Mouse (Mus musculus): ENCODE data around the gene Gtf2h1. TPM values are rescaled to one million over a fixed set of nuclear protein-coding genes. Genes with fewer than 3 reads are reported as not detected.

The Gtf2h1 gene
- polyA plus RNA-seq, 2 experiments from 2014 or later: 22.9 to 23.4 TPM

DNA sequence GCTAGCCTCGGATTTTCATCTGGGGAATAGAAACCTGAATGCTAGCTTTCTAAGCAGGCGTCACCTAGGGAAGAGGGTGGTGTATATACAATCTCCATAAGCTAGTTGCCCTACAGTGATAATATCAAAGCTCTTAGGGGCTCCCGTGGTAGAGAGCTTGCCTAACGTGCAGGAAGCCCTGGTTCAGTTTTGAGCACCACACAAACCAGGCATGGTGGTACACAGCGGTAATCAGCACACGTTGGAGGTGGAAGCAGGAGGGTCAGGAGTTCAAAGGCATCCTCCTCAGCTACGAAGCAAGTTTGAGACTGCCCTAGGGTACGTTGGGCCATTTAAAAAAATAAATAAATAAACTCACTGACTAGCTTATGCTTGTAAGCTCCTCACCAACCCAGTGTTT, 35.8 kb downstream of the Gtf2h1 start:
- no peak for ATAC-seq

DNA sequence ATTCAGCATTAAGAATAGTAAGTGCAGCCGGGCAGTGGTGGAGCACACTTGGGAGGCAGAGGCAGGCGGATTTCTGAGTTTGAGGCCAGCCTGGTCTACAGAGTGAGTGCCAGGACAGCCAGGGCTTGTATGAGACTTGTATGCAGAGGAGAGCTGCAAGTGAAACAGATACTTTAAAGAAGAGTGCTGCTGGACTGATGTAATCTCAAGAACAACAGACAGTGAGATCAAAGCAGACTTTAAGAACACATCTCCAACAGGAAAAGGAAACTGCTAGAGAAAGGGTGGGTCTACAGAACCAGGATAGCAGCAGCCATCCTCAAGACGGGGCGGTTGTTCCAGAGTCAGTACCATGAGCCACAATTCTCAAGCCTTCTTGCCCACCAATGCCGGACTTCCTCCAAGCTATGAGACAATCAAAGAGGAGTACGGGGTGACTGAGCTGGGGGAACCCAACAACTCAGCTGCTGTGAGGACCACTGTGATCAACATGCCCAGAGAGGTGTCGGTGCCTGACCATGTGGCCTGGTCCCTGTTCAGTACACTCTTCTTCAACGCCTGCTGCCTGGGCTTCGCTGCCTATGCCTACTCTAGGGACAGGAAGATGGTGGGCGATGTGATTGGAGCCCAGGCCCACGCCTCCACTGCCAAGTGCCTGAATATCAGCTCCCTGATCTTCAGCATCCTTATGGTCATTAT, 36.4 kb downstream of the Gtf2h1 start:
- ATAC-seq: peak; percentile 73

DNA sequence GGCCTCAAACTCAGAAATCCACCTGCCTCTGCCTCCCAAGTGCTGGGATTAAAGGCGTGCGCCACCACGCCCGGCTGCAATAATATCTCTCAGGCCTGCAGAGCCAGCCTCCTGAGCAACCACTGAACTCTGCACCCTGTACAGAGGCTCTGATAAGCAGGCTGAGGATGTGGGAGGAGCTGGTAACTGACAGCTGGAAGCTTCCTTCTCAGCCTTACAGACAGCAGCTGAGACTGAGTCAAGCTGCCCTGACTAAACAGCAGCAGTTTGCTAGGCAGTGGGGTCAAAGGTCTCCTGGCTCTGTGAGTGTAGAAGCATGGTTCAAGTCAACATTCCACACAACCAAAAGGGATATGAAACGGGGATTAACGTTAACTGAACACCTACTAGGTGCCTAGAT, 37.4 kb downstream of the Gtf2h1 start:
- peak; percentile 90 for ATAC-seq

DNA sequence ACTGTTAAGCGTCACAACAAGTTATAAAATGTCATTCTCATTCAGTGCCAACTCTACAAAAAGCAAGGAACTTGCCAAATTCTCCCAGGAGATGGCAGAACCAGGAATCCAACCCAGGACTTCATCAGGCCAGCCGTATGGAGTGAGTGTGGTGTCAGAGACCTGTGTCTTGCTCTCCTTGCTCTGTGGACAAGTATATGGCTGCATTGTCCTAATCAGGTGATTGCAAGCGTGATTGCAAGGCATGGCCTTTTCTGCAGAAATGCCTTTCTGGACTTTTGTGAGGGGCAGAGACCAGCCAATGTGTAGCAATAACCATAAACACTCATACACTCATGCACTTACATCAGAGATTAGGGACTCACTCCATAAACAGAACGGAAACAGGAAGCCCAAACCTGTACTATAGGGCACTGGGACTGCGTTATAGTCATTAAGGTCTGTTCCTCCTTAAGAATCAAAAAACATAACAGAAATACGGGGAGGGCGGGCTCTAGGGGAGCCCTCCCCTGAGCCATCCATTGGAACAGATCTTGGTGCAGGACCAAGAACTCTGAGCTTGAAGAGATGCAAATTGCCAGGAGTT, 37.9 kb downstream of the Gtf2h1 start:
- no peak for ATAC-seq

DNA sequence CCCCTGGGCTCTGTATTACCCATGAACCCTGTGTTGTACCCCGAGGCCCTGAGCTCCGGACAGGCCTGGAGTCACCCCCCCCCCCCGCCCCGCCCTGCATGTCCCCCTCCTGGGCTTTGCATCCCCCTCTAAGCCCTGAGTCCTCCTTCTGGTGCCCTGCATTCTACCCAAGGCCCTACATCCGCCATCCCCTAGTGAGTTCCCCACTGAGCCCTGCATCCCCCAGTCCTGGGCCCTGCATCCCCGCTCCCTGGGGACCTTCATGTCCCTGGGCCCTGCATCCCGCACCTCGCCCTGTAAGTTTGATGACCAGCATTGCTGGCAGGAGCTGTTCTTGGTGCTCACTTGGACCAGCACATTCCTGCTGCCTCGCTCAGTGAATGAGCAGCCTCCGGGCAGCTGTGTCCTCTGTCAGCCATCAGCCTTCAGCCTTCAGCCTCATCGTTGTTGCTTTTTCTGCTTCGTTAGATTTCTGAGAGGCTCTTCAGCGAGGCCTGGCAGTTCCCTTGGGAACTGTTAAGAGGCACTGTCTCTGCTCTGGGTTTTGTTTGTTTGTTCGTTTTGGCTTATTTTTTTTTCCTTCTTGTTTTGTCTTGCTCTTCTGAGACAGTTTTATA, 39.2 kb downstream of the Gtf2h1 start:
- ATAC-seq: no peak

DNA sequence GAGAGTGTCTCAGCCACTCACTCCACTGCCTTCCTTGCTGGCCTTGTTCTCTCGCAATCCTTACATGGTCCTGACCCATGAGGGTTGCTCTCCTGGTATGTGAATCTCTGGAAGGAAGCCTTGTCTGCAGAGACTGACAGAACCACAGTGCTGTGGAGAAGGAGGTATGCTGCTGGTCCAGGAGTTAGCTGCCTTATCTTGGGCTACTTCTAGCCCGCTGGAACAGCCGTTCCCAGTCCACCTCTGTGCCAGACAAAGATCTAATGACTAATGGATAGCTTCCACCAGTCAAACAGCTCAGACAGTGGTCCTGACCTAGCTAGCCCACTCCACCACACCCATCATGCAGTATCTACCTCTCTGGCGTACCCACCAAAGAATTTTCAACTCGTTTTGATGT, 40.5 kb downstream of the Gtf2h1 start:
- no peak for ATAC-seq

DNA sequence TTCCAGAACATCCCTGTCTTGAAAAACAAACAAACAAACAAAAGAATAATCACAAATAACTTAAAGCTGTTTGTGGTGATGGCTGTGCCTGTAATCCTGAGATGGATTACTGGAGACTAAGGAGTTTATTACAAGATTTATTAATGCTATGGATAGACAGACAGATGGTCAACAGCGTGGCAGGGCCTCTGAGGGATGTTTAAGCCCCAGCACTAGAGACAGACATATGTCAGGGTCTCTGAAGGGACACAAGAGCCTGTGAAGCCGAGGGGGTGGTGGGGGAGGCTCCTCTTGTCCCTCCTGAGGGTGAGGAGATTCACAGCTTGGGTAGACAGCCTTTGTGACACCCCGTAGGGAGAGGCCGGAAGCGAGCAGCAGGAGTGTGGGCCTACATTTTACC, 41.2 kb downstream of the Gtf2h1 start:
- ATAC-seq: no peak

DNA sequence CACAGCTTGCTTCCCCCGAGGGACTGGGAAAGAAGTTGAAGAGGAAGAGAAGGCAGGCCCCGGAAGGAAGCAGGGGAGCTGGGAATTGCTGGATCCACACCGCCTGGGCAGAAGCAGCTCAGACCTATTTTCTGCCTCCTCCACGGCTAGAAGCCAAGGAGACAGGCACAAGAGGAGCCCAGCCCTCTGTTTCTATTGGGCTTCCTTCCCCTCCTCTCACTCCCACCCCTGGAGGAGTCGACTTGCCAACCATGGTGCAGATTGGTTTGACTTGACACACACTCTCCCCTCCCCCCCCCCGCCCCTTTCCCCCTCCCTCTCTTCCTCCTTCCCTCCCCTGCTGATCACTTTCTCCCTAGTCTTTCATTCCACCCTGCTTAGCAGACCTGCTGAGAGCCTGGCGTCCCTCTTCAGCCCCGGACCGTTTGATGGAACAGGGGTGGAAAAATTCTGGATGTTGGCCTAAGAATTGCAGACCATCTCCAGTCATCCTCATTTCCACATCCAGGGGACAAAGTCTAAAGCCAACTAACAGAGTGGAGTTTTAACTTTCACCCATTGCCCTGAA, 42.3 kb downstream of the Gtf2h1 start:
- ATAC-seq: no peak

DNA sequence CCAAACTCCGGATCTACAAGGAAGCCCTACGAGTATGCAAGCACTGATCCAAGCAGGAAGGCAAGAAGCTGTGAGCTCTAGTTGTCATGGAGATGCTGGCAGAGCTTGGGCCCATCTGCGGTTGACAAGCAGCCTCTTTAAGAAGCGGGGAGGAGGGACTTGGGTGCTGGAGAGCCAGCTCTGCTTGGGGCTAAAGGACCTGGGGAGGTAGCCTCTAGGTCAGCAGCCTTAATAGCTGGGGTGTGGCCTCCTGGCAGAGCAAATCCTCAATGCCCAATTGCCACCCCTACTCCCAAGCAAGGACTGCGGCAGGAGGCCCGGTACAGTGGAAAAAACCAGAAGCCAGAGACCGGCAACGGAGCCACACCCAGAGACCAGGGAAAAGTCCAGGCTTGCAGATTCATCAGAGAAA, 43.0 kb downstream of the Gtf2h1 start:
- ATAC-seq: peak; percentile 95

DNA sequence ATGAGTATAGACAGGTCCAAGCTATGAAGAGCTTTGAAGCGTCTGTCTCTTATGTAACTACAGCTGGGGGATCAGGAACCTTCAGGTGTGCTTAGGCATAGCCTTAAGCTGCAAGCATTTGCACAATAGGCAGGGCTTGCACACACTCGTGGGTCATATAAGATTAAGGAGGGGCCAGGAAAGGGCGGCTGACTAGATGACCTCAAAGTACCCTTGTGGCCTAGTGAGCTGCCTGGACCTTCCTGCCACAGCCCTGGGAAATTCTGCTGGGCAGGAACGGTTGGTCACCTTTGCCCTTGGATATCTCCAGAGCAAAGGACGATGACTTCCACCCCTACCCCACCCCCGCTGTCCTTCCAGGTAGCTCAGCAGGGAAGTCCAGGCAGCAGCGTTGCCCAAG, 43.5 kb downstream of the Gtf2h1 start:
- ATAC-seq: no peak

DNA sequence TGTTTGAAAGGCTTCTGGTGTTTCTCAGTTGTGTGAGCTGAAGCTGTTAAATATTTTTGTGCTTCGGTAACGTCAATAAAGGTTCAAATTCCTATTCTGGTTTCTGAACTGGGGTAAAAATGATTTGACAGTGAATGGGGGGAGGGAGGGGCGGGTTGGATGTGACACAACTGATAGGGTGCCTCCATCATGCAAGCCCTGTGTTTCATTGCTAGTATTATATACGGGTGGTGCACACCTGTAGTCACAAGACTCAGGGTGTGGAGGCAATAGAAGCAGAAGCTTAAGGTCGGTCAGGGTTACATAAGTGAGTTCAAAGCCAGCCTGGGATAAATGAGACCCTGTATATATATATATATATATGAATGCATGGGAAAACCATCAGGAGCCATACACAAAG, 44.0 kb downstream of the Gtf2h1 start:
- ATAC-seq: no peak

DNA sequence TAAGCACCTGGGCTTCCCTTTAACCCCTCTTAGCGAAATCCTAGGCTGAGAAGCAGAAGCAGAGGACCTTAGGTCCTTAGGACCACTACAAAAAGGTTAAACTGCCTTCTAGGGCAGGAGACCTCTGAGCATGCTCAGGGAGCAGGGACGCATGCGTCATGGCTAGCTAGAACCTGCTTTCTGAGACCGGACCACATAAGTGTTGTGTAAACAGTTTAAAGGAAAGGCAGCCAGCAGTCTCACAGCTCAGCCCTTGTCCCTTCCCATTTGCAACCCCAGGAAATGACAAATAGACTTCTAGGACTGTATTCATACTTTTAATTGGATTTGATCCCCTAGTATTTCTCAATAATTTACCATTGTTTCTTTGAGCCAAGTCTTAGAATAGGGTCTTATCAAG, 44.4 kb downstream of the Gtf2h1 start:
- ATAC-seq: no peak

DNA sequence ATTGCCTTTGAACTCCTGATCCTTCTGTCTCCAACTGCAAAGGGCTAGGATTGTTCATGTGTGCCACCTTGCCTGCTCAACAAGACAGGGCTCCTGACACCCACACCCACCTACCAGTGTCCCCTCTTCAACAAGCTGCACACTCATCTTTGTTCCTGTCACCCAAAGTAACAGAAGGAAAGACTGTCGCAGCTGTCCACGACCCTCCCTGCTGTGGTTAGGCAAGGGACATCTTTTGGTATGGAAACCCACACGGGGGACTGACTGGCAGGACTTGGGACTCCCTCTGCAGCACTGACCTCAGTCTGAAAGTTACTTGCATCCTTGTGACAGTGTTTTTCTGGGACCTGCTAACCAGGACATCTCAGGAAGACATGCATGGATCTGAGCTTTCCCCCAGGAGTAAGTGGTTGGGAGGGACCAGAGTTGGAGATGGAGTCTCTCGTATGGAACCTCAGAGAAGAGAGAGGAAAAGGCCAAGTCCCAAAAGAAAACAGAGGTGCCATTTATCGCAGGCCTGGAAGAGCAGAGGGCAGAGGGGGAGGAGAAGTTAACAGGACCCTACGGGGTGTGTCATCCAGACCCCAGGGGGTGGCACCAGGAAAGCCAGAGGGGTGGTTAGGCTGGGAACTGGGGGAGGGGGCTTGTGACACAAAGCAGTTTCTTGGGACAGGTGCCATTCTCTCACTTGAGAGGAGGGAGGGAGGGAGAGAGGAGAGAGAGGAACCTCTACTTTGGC, 45.1 kb downstream of the Gtf2h1 start, which contains the start of gene Ldha:
Gene Ldha (plus strand): TSS at position 689 of the 739 bp plus-strand sequence.
- no peak for ATAC-seq

DNA sequence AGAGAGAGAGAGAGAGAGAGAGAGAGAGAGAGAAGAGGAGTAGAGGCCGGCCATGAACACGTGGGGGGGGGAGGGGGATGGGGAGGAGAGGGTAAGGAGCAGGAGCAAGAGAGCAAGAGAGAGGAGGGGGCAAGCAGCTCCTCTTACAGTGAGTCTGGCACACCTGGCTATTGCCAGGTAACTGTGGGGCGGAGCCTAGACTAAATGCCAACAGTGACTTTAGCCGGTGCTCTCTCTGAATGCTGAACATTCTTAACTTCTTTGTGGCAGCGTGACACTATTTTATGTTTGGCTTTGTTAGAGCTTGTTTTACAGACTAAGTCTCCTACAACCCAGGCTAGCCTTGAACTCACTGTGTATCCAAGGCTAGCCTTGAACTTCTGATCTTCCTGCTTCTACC, 46.4 kb downstream of the Gtf2h1 start:
- ATAC-seq: no peak

DNA sequence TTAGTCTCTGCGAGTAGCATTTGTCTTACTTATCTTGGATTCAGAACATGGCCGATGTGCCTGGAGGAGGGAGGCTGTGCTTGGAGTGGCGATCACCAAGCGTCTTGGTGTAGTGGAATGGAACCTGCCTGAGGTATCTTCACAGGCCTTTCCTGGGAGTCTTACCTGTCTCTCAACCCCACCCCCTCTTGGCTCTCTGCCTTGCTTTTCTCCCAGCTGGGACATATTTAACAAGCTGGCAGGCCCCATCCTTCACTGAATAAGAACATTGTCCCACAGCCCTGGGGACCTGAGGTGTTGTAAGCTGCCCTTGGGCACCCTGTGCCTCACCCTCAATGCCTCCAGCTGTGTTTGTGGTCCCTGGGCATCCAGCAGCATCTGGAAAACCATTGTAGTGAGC, 47.7 kb downstream of the Gtf2h1 start:
- ATAC-seq: no peak

DNA sequence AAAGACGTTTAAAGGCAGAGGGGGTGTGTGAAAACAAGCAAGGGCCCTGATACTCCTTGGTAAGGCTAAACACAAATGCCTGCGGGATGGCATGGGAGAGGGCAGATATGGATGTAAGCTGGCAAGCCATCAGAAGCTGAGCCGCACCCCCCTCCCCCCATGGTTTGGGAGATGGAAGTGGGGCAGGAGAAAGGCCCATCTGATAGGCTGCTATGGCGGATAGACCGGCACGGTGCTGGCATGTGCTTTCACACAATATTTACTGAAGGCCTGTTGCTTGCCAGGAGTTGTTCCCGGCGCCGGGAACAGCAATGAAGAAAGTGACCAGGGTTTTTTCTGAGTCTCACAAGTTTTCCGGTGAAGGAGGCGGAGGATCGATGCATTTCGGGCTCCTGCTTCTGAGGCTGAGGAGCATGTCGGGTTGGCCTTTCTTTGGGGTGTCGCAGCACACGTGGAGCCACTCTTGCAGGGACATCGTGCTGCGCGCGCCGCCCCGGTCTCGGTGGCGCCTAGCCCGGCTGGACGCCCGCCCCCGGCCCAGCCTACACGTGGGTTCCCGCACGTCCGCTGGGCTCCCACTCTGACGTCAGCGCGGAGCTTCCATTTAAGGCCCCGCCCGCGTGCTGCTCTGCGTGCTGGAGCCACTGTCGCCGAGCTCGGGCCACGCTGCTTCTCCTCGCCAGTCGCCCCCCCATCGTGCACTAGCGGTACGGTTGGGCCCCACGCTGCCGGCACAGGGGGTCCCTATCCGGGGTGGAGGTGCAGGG, 49.5 kb downstream of the Gtf2h1 start:
- peak; percentile 78 for ATAC-seq

DNA sequence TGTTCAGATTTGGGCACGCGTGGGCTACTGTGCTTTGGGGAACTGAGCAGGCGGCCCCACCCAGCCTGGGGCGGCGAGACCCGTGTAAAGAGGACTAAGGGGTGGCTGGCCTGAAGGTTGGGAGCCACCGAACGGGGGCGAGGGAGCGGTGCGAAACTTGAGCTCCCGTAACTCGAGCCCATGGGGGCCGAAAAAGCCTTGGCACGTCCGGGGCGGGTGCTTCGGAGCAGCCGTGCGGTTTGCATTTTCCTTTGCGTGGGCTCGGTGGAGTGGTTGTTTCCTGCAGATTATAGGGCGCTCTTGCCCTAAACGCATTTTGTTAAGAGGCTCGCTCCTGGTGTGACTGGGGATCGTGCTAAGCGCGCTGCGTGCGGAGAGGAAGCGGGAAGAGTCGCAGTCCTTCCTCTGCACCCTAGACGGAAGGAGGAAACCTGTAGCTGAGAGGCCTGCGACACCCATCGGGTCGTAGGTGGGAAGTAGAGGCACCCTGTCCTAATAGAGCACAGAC, 50.1 kb downstream of the Gtf2h1 start:
- peak; percentile 41 for ATAC-seq

DNA sequence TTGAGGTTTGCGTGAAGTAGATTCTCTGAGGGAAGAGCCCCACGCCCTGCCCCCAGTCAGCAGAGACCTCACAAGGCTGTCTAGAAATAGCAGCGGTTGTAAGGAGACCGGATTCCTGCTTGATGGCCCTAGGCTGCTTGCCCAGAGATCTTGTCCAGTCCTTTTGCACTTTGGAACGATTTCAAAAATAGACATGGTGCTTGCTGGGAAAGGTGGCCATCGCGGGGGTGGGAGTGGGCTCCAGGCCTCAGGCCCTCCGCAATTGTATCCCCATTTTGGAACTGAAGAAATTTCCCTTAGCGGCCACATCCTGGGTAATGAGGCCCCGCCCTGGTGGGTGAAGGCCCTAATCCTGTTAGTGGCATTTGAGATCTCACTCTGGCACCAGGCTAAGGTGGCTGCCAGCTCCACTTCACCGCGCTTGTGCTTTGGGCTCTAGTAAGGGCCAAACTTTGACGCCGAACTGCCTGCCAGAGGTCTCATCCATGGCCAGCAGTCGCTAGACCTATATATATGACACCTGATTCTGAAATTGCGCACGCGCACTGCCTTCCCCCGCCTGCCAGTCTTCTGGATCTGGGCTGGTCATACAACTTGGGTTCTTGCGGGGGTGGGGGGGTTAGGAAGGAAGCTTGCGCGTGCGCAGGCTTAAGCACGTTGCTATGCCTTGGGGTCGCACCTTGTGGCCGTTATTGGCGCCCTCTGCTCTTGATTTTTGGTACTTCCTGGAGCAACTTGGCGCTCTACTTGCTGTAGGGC, 50.8 kb downstream of the Gtf2h1 start:
- peak; percentile 70 for ATAC-seq

DNA sequence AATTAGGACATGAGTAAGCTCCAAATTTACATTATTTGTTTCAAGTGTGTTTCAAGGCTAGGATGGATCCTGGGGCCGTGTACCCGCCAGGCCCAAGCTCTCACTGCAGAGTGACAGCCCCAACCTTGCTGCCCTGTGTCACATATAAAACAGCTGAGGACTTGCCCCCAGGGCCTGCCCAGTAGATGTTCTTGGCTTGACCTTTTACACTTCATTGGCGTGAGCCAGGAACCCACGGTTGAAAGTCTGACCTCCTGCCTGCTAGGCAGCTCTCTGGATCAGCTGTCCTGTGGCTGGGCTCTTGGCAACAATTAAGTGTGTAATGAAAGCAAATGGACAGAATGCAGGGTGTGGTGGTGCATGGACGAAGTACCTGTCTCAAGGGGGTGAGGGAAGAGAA, 53.4 kb downstream of the Gtf2h1 start:
- no peak for ATAC-seq

DNA sequence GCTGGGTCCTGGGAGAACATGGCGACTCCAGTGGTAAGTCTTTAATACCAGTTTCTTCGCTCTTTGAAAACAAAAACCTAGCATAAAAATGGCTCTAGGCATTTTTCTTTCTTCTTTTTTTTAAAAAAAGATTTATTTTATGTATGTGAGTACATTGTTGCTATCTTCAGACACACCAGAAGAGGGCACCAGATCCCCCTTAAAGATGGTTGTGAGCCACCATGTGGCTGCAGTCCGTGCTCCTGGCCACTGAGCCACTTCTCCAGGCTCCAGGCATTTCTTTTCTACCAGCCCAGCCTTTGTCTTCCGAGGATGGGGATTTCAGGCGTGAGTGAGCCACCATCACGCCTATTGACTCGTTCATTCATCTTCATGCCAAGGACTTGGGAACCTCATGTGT, 55.1 kb downstream of the Gtf2h1 start:
- ATAC-seq: no peak

DNA sequence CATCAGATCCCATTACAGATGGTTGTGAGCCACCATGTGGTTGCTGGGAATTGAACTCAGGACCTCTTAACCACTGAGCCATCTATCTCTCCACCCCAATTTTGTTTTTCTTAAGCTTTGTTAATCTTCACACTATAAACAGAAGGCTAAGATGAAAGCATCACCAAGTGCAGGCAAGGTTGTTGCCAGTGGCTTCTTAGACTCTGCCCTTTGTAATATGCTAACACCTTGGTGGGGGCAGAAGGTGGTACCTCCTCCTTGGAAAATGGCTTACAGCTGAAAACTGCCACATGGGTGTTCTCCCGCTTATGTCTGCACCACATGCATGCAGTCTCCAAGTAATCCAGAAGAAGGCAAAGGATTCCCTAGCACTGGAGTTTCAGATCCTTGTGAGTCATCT, 56.8 kb downstream of the Gtf2h1 start:
- no peak for ATAC-seq
